ENCODE assay signal across 13 mouse cellular contexts in the genomic region with DNA sequence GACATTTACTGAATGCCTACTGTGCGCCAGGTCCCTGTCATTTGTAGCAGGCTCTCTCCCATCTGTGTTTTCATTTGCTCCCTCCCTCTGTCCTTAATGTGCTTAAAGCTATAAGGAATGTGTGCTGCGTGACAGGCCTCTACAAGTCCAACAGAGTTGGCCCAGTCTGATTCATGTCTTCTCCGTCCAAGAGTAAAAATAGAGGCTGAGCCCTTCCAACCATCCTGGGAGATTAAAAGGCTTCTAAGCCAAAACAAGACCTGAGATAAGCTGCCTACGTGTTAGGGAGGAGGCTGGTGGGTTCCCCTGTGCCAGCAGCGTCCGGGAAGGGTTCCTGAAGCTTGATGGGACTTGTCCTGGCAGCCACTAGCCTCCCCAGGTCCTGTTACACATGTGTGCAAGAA. TPM values are rescaled to one million over a fixed set of nuclear protein-coding genes. Genes with fewer than 3 reads are reported as not detected.
A peak's percentile ranks its signal among the peaks of the same experiment; 100 is the strongest.
DNase-seq lines count a peak whose midpoint lies in the region; ATAC-seq and TF ChIP-seq lines count a peak whose summit lies in the region.
"Had no signal": no experiment of that assay in that cellular context is flagged by ENCODE, and none has a peak within 500 bp of the region (broad histone marks: within the 10 kb centered on the region; RNA-seq: fewer than 3 reads in every experiment).

No protein-coding gene starts in this region.

- no peak for TF ChIP-seq POLR2A in cerebellum, adult 2 months (IDR thresholded peaks at IDR 0.05; ENCODE audit: borderline replicate concordance, insufficient read depth, low read length)
- no peak for TF ChIP-seq POLR2A in thymus, adult 2 months (IDR thresholded peaks at IDR 0.05; ENCODE audit: control insufficient read depth, extremely low read depth, insufficient read depth, low read length, poor library complexity)

- peaks cover 36% of the 10 kb centered on the region for H3K4me1 ChIP-seq in cerebellum, adult 2 months (ENCODE audit: control insufficient read depth, insufficient read depth, low read length)
- peaks cover 29% of the 10 kb centered on the region for H3K4me1 ChIP-seq in thymus, adult 2 months (replicated peaks; ENCODE audit: control insufficient read depth, insufficient read depth, low read length)
- H3K4me1 ChIP-seq: hindbrain, embryonic 15.5 days had no signal

- ATAC-seq in cerebellum, adult (ENCODE audit: insufficient number of reproducible peaks, low FRiP score, low TSS enrichment) = peak; percentile 87

- H3K27me3 ChIP-seq in cerebellum, adult 2 months (ENCODE audit: control insufficient read depth, insufficient read depth, low read length) = no peaks in the 10 kb centered on the region
- H3K27me3 ChIP-seq in thymus, adult 2 months (ENCODE audit: control insufficient read depth, insufficient read depth, low read length) = no peaks in the 10 kb centered on the region
- H3K27me3 ChIP-seq: hindbrain, embryonic 15.5 days had no signal

- 14% methylated on average over 6 of the region's 6 CpGs for WGBS in cerebellum, adult 2 months
- 93% methylated on average over 6 of the region's 6 CpGs for WGBS in thymus, adult 2 months

- intact Hi-C loops in heart, postnatal 25 days (cut with DNase I) = no loop called here

- TF ChIP-seq CTCF in cerebellum, adult 2 months (IDR thresholded peaks at IDR 0.05; ENCODE audit: borderline replicate concordance, insufficient read depth, low read depth, low read length) = no peak
- no peak for TF ChIP-seq CTCF in thymus, adult 2 months (IDR thresholded peaks at IDR 0.05; ENCODE audit: borderline replicate concordance, control insufficient read depth, extremely low read depth, insufficient read depth, low read length, poor library complexity)

- peak overlapping the region; percentile 69 for H3K27ac ChIP-seq in cerebellum, adult 2 months (ENCODE audit: insufficient read depth, low read length)
- no peak overlapping the region for H3K27ac ChIP-seq in thymus, adult 2 months (ENCODE audit: control insufficient read depth, insufficient read depth, low read length)
- H3K27ac ChIP-seq: hindbrain, embryonic 15.5 days had no signal

- no peak overlapping the region for H3K4me3 ChIP-seq in cerebellum, adult 2 months (replicated peaks; ENCODE audit: insufficient read depth, low read depth, low read length)
- no peak overlapping the region for H3K4me3 ChIP-seq in thymus, adult 2 months (ENCODE audit: control insufficient read depth, insufficient read depth, low read length)
- H3K4me3 ChIP-seq: hindbrain, embryonic 15.5 days; myocyte had no signal

- DNase-seq in cerebellum, postnatal 4 days (ENCODE audit: low spot score in 2 of 2) = no peak
- DNase-seq in cerebellum, adult 2 months = peak; percentile 84 to 94
- peak; percentile 85 for DNase-seq in gastrocnemius, postnatal 25 days
- peak; percentile 47 for DNase-seq in heart, postnatal 25 days (ENCODE audit: low spot score)
- no peak for DNase-seq in liver
- DNase-seq in spleen, postnatal 10 days (ENCODE audit: low spot score in 2 of 2) = no peak
- DNase-seq in thymus, adult 2 months = no peak
- DNase-seq: adrenal gland, postnatal 10 days; kidney, postnatal 25 days; lung, postnatal 36 days had no signal

- H3K36me3 ChIP-seq in thymus, adult 2 months (ENCODE audit: control insufficient read depth, insufficient read depth, low read length) = no peaks in the 10 kb centered on the region
- H3K36me3 ChIP-seq: hindbrain, embryonic 15.5 days had no signal

RNA-seq across cellular contexts. Expression of gene Ets2, which starts 58.1 kb away (rescaled TPM):
- 45.0 and 56.2 TPM in 2 replicates for polyA plus RNA-seq in cerebellum, adult 2 months (2012; rRNA removed)
- 10 to 100 TPM; 25.4 to 29.2 TPM for total RNA-seq in gastrocnemius, postnatal 25 days (2021)
- total RNA-seq in heart, postnatal 25 days (2021) = 10 to 100 TPM; 84.1 to 91.6 TPM
- polyA plus RNA-seq in thymus, adult 2 months (2012; rRNA removed) = 343 and 598 TPM in 2 replicates

Comparison
In these comparisons a context has a peak if more than half of its experiments do, and no peak if none do; other contexts are left out.
1. DNase-seq: peak in cerebellum, adult 2 months (2 of 2), gastrocnemius, postnatal 25 days (single experiment) and heart, postnatal 25 days (single experiment); none in cerebellum, postnatal 4 days (0 of 2), liver (single experiment), spleen, postnatal 10 days (0 of 2) and thymus, adult 2 months (single experiment).